Mouse (Mus musculus): ENCODE data around the gene Dera.

DNA sequence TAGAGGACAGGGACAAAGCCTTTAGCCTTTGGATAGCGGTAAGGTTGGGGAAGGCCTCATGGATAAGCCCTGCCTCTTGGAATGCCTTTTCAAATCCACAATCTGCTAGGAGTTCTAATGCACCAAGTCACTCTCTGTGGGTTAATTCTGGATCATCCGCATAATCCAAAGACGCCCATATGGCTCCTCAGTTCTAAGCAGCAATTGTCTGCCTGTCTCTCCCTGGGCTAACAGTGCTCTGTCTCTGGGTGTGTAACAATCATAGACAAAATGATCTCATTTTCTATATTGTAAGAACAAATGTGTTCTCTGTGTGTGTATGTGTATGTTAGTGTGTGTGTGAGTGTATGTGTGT is 41.1 kb upstream of the Dera start:
- TF ChIP-seq GATA1 (IDR thresholded peaks at IDR 0.05; ENCODE audit: low read length) (no peak), TAL1 (IDR thresholded peaks at IDR 0.05; ENCODE audit: low read length) (no peak)

Measured in erythroblast, embryonic 14.5 days (primary cell).